Mouse (Mus musculus): ENCODE results near the gene Wnt9b.

- TF ChIP-seq CTCF (IDR thresholded peaks at IDR 0.05; ENCODE audit: borderline replicate concordance, extremely low read depth, insufficient read depth, insufficient read length) (no peak), POLR2A (IDR thresholded peaks at IDR 0.05; ENCODE audit: borderline replicate concordance, extremely low read depth, insufficient read depth, insufficient read length, poor library complexity, severe bottlenecking) (no peak)
Observed at GRCm38 (mm10) chr11:103716971-103717370, 32.6 kb downstream of the Wnt9b start.

All from brain, embryonic 14.5 days (tissue).